Mouse (Mus musculus): ENCODE measurements around the gene Svs5.
"Not testable (repeated sequence)": the region's sequence is repeated elsewhere in the genome, so short reads cannot be mapped to it uniquely, and the experiment has no call there.

The Svs5 gene

DNA sequence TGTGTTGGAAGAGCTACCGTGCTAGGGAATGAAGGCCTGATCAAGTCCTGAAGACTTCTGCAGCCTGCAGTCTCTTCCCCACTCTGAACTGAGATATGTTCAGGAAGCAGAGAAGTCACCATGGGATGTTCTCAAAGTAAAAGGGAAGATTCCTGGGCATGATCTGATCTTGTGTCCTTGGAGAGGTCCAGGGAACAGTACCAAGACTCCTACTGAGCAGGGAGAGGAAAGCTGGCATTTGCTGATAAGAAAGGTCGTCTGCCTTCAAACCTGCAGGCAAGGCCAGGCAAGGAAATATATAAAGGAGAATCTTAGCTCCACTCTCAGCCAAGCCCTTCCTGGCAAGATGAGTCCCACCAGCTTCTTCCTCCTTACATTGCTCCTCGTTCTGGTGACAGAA is at the start of gene Svs5:
Svs5 (plus strand) TSS at position 301 of the 400 bp plus-strand sequence.
- not testable (repeated sequence) for DNase-seq

DNA sequence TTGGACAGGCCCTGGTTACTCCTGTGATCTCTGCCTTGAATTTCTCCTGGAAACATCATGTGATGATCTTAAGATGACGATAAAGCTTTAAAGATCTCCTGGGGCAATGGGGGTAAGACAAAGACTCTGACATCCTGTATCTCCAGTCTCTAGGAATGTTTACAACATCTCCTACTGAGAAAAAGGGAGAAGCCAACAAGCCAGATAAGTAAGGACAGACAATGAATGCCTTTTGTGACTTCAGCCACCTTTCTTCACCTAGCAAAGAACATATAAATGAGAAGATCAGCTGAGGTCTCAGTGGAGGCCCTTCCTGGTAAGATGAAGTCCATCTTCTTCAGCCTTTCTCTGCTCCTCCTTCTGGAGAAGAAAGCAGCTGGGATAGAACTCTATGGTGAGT is 43.6 kb upstream of the Svs5 start, which contains the start of gene Svs3a:
Svs3a (plus strand) TSS at position 301 of the 400 bp plus-strand sequence.
- DNase-seq, result not testable (repeated sequence)

DNA sequence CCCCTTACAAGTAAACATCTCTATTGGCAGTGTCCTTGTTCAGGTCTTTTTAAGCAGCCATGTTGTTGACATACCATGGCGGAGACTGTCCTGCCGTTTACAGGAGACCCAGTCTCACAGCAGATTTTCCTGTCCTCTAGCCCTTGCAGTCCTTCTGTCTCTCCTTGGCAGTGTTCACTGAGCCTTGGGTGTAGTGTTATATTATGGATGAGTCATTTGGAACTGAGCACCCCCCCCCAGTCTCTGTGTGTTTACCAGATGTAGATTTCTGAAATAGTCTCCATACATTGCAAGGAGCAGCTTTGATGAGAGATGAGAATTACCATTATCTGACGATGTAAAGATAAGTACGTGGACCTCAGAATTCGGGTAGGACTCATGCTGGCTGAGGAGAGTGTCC is 19.9 kb upstream of the Svs5 start:
- DNase-seq, result no peak

DNA sequence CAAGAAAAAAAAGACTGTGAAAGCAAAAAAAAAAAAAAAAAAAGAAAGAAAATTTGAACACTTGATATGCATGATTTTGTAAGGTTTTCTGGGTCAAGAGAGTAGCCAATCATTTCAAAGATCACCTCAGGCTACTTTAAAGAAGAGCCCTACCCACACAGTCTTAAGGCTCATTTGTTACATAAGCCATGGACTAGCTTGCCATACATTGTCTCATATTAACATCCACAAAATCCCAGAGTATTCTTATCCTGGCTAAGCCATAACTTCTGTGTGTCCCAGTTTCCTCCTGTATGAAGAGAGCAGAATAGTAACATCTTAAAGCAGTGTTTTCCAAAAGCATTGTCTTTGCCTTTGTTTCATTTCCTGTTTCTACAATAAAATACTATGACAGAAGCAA is 17.1 kb upstream of the Svs5 start:
- DNase-seq, result not testable (repeated sequence)

DNA sequence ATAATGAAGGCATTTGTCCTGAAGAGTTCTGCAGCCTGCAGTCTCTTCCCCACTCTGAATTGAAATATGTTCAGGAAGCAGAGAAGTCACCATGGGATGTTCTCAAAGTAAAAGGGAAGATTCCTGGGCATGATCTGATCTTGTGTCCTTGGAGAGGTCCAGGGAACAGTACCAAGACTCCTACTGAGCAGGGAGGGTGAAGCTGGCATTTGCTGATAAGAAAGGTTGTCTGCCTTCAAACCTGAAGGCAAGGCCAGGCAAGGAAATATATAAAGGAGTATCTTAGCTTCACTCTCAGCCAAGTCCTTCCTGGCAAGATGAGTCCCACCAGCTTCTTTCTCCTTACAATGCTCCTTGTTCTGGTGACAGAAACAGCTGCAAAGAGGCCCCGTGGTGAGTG is 16.1 kb upstream of the Svs5 start, which contains the start of gene Svs6:
Svs6 (plus strand) TSS at position 301 of the 400 bp plus-strand sequence.
- not testable (repeated sequence) for DNase-seq

DNA sequence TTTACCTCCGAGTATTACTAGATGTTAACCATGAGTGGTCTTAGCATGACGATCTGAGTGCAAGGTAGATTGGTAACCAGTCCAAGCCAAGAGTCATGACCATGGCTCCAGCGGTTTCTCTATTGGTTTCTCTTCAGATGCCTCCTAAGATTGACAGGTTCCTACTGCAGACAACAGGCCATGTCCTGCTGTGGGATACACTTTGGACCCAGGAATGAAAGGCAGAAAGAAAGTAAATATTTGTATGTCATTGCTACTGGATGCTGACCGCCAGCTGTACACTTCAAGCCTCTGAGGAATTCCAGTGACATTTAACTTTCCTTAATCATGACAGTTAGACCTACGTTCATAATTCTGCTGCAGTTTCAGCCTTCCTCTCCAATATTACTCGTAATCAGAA is 11.6 kb upstream of the Svs5 start:
- DNase-seq, result no peak

DNA sequence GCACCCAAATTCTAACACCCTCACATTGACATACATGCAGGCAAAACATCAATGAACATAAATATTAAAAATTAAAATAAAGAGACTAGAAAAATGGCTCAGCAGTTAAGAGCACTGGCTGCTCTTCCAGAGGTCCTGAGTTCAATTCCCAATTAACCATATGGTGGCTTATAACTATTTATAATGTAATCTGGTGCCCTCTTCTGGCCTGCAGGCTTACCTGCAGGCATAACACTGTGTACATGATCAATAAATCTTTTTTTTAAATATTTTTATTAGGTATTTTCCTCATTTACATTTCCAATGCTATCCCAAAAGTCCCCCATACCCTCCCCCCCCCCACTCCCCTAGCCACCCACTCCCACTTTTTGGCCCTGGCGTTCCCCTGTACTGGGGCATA is 11.2 kb downstream of the Svs5 start:
- DNase-seq, result not testable (repeated sequence)

DNA sequence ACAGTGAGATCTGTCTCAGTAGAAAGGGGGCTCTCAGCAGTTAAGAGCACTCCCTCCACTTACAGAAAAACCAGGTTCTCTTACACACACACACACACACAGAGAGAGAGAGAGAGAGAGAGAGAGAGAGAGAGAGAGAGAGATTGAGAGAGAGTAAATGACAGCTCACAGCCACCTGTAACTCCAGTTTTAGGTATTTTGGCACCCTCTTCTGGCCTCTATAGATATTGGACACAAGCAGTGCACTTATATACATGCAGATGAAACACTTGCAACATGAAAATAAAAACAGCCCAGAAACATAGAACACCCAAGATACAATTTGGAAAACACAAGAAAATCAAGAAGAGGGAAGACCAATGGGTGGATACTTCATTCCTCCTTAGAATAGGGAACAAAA is 15.2 kb downstream of the Svs5 start:
- DNase-seq, result not testable (repeated sequence)

DNA sequence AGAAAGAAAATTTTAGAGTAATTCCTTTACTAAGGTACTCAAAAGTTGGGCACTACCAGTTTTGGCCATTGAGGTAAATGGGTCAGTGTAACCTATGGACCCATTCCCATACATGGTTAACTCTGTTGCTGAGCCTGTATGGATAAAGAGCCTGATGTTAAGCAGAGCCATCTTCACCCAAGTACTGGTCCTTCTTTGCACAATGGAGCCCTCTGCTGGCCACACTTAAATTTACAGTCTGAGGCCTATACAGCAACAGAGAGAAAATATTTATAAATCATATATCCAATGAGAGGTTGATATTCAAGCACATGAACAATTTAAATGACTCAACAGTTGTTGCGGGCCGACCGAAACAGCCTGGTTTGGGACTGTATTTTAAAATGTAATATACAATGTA is 16.4 kb downstream of the Svs5 start:
- peak; percentile 10 to 47 for DNase-seq

DNA sequence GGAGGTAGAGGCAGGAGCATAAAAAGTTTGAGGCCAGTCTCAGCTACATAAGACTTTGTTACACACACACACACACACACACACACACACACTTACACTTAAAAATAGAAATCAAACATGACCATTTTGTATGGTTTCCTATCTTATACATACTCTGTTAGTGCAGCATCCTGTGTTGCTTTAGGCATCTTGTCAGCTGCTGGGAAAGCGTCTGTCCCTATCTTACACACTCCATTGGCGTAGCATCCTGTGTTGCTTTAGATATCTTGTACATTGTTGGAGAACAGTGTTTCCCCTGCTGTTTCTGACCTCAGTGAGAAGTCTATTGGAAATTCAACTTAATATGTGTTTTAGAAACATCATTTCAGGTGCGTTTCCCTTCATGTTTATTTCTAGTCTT is 20.2 kb downstream of the Svs5 start:
- no peak for DNase-seq

DNA sequence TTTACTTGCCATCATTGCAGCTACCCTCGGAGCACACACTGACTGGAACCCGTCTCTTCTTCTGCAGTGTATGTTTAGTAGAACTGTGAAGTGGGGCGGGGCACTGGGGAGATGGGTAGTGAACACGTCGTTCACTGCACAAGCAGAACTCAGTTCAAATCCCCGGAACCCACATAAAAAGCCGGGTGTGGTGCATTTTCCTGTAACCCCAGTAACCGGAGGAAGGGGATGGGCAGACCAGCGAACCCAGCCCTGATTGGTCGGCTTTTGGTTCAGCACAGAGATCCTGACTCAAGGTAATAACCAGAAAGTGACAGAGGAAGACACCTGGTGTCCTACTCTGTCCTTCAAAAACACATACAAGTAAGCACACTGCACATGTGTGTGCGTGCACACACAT is 20.8 kb downstream of the Svs5 start:
- DNase-seq, result no peak

DNA sequence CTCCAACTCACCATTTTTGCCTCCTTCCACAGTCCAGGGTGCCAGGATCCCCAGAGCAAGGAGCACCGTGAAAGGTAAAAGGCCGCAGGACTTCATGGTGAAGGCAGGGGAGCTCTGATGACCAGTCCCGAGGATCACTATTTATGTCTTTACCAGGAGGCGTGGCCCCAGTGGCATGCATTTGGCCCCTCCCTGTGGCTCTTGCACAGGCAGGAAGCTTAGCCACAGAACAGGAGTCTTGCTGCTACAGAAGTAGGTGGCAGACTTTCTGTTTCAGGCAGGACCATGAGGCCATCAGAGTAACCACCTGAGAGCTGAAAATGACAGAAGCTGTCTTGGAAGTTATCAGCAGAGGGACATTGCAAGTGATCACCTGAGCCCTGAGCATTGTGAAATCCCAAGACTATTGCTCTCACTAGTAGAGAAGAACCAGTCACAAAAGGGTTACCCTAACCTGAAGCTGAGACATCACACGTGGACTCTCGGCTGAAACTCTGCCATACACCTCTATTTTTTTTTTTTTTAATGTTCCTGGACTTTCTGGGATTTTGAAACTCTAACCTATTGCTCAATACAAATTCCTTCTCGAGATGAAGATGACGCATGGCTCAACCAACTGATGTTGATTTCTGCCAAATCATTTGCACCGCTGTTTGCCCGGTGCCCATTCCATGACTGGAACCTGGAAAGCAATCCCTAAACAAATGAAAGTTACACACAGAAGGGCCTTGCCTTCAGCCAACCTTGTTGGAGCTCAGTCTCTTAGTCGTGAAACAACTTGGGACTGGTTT is 23.8 kb downstream of the Svs5 start:
- DNase-seq, result no peak

DNA sequence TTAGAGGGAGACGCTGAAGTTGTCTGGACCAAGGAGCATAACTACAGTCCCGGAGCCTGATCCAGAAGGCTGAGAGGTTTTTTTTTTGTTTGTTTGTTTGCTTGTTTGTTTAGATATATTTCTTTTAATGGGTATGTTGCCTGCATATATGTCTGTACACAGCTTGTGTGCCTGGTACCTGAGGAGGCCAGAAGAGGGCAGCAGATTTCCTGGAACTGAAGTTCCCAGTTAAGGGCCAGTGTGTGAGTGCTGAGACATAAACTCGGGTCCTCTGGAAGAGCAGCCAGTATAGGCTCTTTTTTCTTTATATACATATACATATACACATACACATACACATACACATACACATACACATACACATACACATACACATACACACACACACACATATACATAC is 25.8 kb downstream of the Svs5 start:
- DNase-seq, result no peak

DNA sequence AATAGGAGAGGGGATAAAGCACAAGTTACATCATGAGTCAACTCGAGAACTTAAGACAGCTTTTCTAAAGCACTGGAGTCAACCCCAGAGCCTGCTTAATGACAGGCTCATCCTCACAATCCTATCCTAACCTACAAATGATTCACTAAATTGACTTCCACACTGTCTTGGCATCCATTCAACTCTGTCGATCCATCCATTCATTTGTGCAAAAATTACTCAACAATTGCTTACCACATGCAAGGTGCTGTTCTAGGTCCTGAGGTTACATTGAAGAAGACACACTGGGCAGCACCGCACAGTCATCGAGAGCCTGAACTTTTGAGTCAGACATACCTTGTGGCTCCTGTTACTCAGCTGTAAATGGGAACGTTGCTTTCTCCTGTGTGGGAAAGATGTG is 26.5 kb downstream of the Svs5 start:
- DNase-seq, result no peak

DNA sequence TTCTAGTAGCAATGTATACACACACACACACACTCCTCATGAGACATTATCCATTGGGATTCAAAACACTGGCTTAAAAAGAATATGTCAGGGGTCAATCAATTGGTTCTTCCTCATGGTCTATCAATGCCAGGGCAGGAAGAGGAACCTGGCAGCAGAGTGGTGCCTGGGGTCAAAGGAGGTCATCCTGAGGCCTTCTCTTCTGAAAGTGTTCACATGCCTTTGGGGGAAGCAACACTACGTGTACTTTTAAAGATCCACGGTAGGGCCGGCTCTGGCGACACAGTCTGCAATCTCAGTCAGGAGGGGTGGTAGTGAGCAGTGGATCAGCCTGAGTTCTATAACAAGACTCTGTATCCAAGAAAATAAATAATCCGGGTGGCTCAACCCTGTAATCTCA is 27.1 kb downstream of the Svs5 start:
- DNase-seq, result no peak

DNA sequence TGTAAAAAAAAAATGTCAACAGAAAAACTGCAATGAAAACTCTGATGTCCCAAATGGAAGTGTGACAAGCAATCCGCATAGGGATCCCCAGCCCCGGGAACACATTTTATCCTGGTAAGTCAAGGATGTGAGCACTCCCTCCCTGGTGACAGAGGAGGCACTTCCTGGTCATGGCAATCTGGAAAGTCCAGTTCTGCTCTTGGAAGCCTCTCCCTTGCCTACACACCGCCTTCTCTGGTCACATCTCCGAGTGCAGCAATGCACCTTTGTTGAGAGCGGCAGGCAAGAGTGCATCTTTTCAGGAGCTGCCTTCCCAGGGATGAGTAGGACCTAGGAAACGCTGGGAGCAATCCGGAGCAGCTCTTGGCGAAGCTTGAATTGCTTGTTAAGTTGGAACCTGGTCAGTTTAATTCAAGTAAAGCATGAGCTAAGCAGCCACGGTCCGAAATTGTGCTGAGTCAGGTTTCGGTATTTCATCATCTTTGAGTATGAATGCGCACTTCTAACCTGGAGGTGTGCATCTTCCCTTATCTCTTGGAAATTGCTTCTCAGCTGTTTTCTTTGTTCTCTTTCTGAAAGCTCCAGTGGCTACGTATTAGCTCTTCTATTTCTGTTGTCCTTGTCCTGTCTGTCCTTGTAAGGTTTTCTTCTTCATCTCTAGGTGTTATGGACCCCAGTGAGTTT is 28.6 kb downstream of the Svs5 start:
- no peak for DNase-seq

DNA sequence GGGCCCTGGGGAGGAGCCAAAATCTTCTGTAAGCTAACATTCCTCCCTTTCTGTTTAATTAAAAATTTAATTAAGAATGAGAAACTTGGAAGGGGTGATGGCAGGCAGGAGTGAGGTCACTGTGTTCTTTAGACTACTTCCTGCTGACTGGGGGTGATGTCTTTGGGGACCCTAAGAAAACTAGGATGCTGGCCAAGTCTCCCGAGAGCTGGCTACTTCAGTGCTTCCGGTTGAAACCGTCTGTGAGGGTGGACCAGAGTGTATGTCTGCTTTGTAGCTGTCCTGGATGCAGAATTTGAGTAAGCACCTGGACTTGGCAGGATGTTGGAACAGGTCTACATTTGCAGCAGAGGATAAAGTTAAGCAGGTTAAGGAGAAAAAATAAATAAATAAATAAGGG is 34.4 kb downstream of the Svs5 start:
- no peak for DNase-seq

DNA sequence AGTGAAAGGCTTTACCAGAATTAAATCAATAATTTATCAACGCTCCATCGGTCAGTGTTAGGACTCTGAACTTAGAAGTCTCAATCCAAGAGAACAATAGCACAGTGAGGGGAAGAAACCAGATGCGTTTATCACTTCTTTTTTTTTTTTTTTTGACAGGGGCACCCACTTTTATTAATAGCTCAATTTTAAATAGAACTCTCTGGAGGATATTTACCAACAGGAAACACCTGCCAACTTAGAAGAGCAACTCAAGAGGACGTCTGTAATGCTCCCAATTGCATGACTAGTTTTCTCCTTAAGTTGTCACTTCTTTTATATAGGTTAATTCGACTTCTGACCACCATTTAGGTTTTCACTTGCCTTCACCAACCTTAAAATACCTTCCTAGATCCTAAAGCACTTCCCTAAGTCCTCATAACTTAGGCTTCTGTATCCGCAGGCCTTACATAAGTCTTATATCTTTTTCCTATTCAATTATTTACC is 36.1 kb downstream of the Svs5 start:
- DNase-seq, result no peak

DNA sequence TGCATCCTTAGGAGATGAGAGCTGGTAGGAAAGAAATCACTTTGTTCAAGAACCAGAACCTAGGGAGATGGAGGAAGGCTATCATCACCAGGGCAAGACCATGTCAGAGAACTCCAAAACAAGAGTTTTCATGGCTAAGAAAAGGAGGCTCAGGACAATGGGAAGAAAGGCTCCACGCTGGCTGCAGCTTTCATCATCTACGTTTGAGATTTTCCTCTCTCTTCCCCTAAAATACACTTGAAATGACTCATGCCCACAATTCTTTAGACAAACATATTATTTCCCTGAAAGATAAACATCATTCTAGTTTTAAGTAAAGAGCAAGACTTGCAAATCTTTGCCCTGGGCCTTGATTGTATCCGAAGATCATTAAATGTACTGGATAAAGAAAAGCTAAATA is 38.8 kb downstream of the Svs5 start:
- DNase-seq, result no peak

DNA sequence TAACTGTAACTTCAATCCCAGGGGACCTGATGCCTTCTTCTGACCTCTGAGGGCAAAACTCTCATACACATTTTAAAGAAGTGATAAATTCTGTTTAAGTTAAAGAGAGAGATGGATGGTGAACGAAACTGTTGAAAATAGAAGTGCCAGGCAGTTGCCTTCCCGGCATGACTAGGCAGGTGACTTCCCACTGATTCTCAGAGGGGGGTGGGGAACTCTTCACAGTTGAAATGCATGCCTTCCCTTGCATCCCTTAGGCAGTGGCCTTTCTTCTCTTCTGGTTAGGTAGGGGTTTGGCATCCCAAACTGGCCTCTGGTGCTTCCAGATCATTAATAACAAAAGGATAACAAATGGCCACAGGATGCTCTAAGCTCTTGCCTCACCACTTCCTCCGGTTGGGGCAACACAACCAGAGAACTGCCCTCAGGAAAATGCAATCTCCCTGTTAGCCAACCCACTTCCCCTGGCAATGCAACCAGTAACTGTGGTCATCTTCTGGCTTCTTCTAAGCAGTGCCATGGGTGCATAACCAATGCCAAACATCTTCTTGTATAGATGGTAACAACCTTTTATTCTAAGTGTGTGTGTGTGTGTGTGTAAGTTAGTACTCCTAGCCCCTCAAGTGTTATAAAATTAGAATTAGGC is 40.0 kb downstream of the Svs5 start:
- DNase-seq, result no peak

DNA sequence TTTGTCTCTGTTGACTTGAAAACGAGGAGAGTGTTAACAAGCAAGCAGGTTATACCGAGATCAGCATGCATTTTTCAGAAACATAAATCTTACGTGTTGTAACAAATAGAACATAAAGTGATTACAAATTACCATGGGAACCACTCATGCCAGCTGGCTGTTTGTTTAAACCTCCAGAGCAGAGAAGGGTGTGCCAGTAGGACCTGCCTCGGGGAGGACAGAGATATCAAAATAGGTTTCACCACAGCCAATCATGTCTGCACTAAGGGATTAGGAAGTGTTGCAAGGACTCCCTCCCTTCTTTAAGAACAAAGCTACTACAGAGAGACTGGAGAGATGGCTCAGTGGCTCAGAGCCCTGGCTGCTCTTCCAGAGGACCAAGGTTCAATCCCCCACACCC is 40.6 kb downstream of the Svs5 start:
- no peak for DNase-seq

DNA sequence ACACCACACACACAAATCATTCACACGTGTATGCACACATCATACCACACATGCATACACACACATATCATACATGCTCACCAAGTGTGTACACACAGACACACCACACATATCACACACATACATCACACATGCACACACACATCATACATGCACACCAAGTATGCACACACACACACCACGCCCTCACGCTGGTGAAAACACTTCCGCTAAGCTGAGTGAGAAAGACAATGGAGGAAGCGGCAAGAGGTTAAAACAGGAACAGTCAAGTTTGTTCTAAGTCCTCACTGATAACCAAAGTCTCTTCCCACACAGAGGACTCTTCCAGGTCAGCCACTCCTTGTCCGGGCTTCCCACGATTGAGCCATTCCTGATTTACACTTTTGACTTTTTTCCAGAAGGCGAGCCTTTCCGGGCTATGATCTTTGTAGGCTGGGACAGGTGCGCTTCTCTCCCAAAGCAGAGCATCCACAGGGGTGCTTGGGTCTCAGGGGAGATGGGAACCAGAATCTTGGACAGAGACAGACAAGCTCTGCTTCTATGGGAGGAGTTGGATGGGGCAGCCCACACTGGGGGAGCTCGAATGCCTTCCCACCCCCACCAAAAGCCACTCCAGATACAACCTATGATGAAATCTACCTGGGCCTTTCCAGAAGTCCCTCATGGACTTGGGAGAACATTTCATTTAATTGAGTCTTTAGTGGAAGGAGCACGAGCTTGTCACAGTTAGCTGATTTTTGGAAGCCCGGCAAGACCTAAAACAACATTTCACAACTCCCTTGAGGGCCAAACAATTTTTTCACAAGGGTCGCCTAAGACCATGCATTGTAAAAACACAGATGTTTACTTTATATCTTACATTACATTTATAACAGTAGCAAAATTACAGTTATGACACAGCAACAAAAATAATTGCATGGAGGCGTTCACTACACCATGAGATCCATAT is 45.2 kb downstream of the Svs5 start:
- DNase-seq, result no peak

All from cerebellum, postnatal 25 days (tissue).